Mouse (Mus musculus) small intestine, adult 2 months (tissue): Measurements from ENCODE around the gene Ccdc126.

Experiments used
- CTCF ChIP-seq: fragments of 200-500 bp; IDR thresholded peaks from 2 replicates; pipeline ENCODE4 v1.5.1; 2012; ENCODE audit warnings: low read depth, mild to moderate bottlenecking, control low read depth, inconsistent platforms, low read length, moderate library complexity, mixed read lengths; ENCODE audit not compliant: insufficient replicate concordance, insufficient read length; ENCODE audit errors: extremely low read depth
- POLR2A ChIP-seq: fragments of 200-500 bp; IDR thresholded peaks from 2 replicates; pipeline ENCODE4 v1.6.1; 2012; ENCODE audit warnings: low read depth, mild to moderate bottlenecking, control low read depth, inconsistent platforms, low read length, moderate library complexity

DNA sequence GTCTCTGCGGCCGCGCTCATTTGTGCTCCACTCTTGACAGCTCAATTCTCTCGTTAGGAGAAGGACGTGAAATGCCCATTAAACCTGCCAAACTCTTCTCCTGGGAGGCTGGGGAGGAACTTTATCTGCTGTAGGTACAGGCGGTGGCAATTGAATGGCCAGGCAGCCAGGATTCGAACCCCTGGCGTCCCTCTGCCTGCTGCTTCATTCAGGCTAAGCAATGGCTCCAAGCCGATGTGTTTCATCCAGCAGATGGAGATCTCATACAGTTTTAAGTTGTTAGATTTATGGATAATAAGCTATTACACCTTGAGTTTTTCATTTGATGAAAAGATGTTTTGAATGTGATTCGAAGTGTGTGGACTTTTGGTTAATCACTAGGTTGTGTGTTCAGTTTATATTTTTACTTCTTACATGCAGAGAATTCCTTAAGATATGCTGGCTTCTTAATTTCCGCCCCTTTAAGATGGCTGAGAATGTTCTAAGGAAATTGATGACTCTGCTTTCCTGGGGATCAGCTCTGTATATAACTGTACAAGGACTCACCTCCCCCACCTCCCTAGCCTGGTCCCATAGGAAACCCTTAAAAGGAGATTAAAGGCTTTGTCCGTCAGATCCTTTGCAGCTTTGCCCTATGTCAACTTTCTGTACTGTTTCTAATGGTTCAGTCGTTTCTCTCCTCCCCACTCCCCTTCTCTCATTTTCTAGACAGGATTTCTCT lies 681 bp downstream of the Ccdc126 start:
- TF ChIP-seq CTCF (no peak), POLR2A (no peak; the same call in 1 of the 2 replicates)
